Mouse (Mus musculus): ENCODE results near the gene Rgp1. TPM values are rescaled to one million over a fixed set of nuclear protein-coding genes. Genes with fewer than 3 reads are reported as not detected.

Gene Rgp1
- 21.5 and 22.3 TPM in 2 replicates for polyA plus RNA-seq (2021; fragmentation: Nextera tagmentation)
- long read RNA-seq, experiment 1, partial matches to known transcripts, result 1 of 8 reads
- long read RNA-seq, experiment 1, other reads (novel, unspliced or antisense), result 7 of 8 reads
- long read RNA-seq, experiment 2, partial matches to known transcripts, result 0 of 3 reads
- long read RNA-seq, experiment 2, other reads (novel, unspliced or antisense), result 3 of 3 reads

GRCm38 (mm10) chr4:43578376-43579204, at the start of gene Rgp1, which contains the start of gene Gba2:
Gene Rgp1, plus strand, starts transcription at chr4:43578715.
Gene Gba2, minus strand, starts transcription at chr4:43578873.

GRCm38 (mm10) chr4:43561997-43562768, 16.3 kb upstream of the Rgp1 start, which contains the start of the genes Creb3 and Tln1:
Gene Creb3, plus strand, starts transcription at chr4:43562332.
Gene Tln1, minus strand, starts transcription at chr4:43562691.

GRCm38 (mm10) chr4:43584444-43585416, 6.2 kb downstream of the Rgp1 start, which contains the start of gene Msmp:
Gene Msmp, minus strand, starts transcription at chr4:43584494.

GRCm38 (mm10) chr4:43631046-43631955, 52.8 kb downstream of the Rgp1 start, which contains the start of gene Npr2:
Gene Npr2, plus strand, starts transcription at chr4:43631935.

Other genes with a start within 250 kb of the Rgp1 start
- 38.3 and 104 TPM in 2 replicates for gene Rusc2, start 196.7 kb upstream of the Rgp1 start, polyA plus RNA-seq (2021; fragmentation: Nextera tagmentation)
- 0.27 and 0.35 TPM in 2 replicates for gene Fam166b, start 149.6 kb upstream of the Rgp1 start, polyA plus RNA-seq (2021; fragmentation: Nextera tagmentation)
- gene Tesk1, start 136.8 kb upstream of the Rgp1 start, polyA plus RNA-seq (2021; fragmentation: Nextera tagmentation), result 8.5 and 9.1 TPM in 2 replicates
- gene Cd72, start 124.1 kb upstream of the Rgp1 start, polyA plus RNA-seq (2021; fragmentation: Nextera tagmentation), result 7.9 TPM in 2 replicates
- gene Sit1, start 95.0 kb upstream of the Rgp1 start, polyA plus RNA-seq (2021; fragmentation: Nextera tagmentation), result not detected in 2 replicates
- gene Ccdc107, start 85.8 kb upstream of the Rgp1 start, polyA plus RNA-seq (2021; fragmentation: Nextera tagmentation), result 91.9 and 99.5 TPM in 2 replicates
- 0.61 and 0.80 TPM in 2 replicates for gene Arhgef39, start 79.0 kb upstream of the Rgp1 start, polyA plus RNA-seq (2021; fragmentation: Nextera tagmentation)
- gene Car9, start 71.7 kb upstream of the Rgp1 start, polyA plus RNA-seq (2021; fragmentation: Nextera tagmentation), result 0.42 and 0.55 TPM in 2 replicates
- gene Tpm2, start 55.0 kb upstream of the Rgp1 start, polyA plus RNA-seq (2021; fragmentation: Nextera tagmentation), result 7.4 and 9.5 TPM in 2 replicates
- gene Creb3, start 16.4 kb upstream of the Rgp1 start, polyA plus RNA-seq (2021; fragmentation: Nextera tagmentation), result 50.4 and 66.7 TPM in 2 replicates
- 52.5 and 69.1 TPM in 2 replicates for gene Tln1, start 16.0 kb upstream of the Rgp1 start, polyA plus RNA-seq (2021; fragmentation: Nextera tagmentation)
- 17.0 and 26.6 TPM in 2 replicates for gene Gba2, start 158 bp downstream of the Rgp1 start, polyA plus RNA-seq (2021; fragmentation: Nextera tagmentation)
- not detected in 2 replicates for gene Msmp, start 5.8 kb downstream of the Rgp1 start, polyA plus RNA-seq (2021; fragmentation: Nextera tagmentation)
- 4.9 and 5.0 TPM in 2 replicates for gene Npr2, start 53.2 kb downstream of the Rgp1 start, polyA plus RNA-seq (2021; fragmentation: Nextera tagmentation)
- gene Spag8, start 74.9 kb downstream of the Rgp1 start, polyA plus RNA-seq (2021; fragmentation: Nextera tagmentation), result 1.2 and 1.6 TPM in 2 replicates
- gene Hint2, start 77.8 kb downstream of the Rgp1 start, polyA plus RNA-seq (2021; fragmentation: Nextera tagmentation), result 134 and 151 TPM in 2 replicates
- 8.9 and 9.5 TPM in 2 replicates for gene Tmem8b, start 90.3 kb downstream of the Rgp1 start, polyA plus RNA-seq (2021; fragmentation: Nextera tagmentation)
- 1.4 and 1.5 TPM in 2 replicates for gene Fam221b, start 90.4 kb downstream of the Rgp1 start, polyA plus RNA-seq (2021; fragmentation: Nextera tagmentation)
- not detected in 2 replicates for gene Olfr70, start 122.1 kb downstream of the Rgp1 start, polyA plus RNA-seq (2021; fragmentation: Nextera tagmentation)
- not detected in 2 replicates for gene Olfr71, start 131.5 kb downstream of the Rgp1 start, polyA plus RNA-seq (2021; fragmentation: Nextera tagmentation)
- gene Hrct1, start 148.5 kb downstream of the Rgp1 start, polyA plus RNA-seq (2021; fragmentation: Nextera tagmentation), result 1.2 and 1.6 TPM in 2 replicates
- gene Spaar, start 151.3 kb downstream of the Rgp1 start, polyA plus RNA-seq (2021; fragmentation: Nextera tagmentation), result 0.23 and 0.25 TPM in 2 replicates
- not detected in 2 replicates for gene Olfr159, start 192.3 kb downstream of the Rgp1 start, polyA plus RNA-seq (2021; fragmentation: Nextera tagmentation)
- not detected in 2 replicates for gene Olfr156, start 245.2 kb downstream of the Rgp1 start, polyA plus RNA-seq (2021; fragmentation: Nextera tagmentation)

Measured in left cerebral cortex, adult 6 months (tissue).